Mouse (Mus musculus) ES-E14 (cell line): ENCODE results near the gene Cux1.

ENCODE experiments used
- HCFC1 ChIP-seq: IDR thresholded peaks from 2 replicates; pipeline ENCODE4 v1.6.1; 2012; ENCODE audit warnings: low read length, inconsistent platforms, borderline replicate concordance; ENCODE audit not compliant: insufficient read depth
- MAFK ChIP-seq: IDR thresholded peaks from 2 replicates; pipeline ENCODE4 v1.6.1; 2014; ENCODE audit warnings: mild to moderate bottlenecking, low read depth, low read length, inconsistent platforms; ENCODE audit not compliant: insufficient read depth
- ZNF384 ChIP-seq: IDR thresholded peaks from 2 replicates; pipeline ENCODE4 v1.6.1; 2012; ENCODE audit warnings: low read depth, low read length, inconsistent platforms

- TF ChIP-seq MAFK (no peak), HCFC1 (no peak), ZNF384 (no peak)
Observed at GRCm38 (mm10) chr5:136240381-136240780, 326.9 kb downstream of the Cux1 start.
